Mouse (Mus musculus) embryonic facial prominence, embryonic 14.5 days (tissue): ENCODE measurements at regions not wholly inside any gene's neighbourhood (a gene's known extent, or its start where the extent isn't known, plus 50 kb on each side); places are given as distances from the start of the nearest gene placed in this dataset.

Experiments
- ATAC-seq: fragments of 200-750 bp; cut with Nextera tagmentation; 2 replicates; pipeline ENCODE4 v1.8.0; 2017; ENCODE audit warnings: low read depth, moderate number of reproducible peaks, moderate TSS enrichment
- DNase-seq: peaks from one replicate; pipeline ENCODE4 v3.0.0-alpha.2; 2015; ENCODE audit warnings: low spot score
- H3K27ac ChIP-seq: fragments of 300-500 bp; sonication (generic); replicated peaks from 2 replicates; pipeline ENCODE4 v1.5.1; 2014; ENCODE audit warnings: low read depth, mild to moderate bottlenecking, low read length, moderate library complexity
- H3K27me3 ChIP-seq: fragments of 300-500 bp; sonication (generic); replicated peaks from 2 replicates; pipeline ENCODE4 v1.6.1; 2014; ENCODE audit warnings: low read length; ENCODE audit not compliant: control insufficient read depth, insufficient read depth
- H3K36me3 ChIP-seq: fragments of 300-500 bp; sonication (generic); 2 replicates; pipeline ENCODE4 v1.6.1; 2014; ENCODE audit warnings: low read length, mixed read lengths; ENCODE audit not compliant: control insufficient read depth, insufficient read depth
- H3K4me1 ChIP-seq: fragments of 300-500 bp; sonication (generic); 2 replicates; pipeline ENCODE4 v1.6.1; 2014; ENCODE audit warnings: antibody characterized with exemption, low read length; ENCODE audit not compliant: control insufficient read depth, insufficient read depth
- H3K4me2 ChIP-seq: fragments of 300-500 bp; sonication (generic); 2 replicates; pipeline ENCODE4 v1.6.1; 2014; ENCODE audit warnings: low read depth, mild to moderate bottlenecking, low read length, moderate library complexity, mixed read lengths
- H3K4me3 ChIP-seq: fragments of 300-500 bp; sonication (generic); 2 replicates; pipeline ENCODE4 v1.5.1; 2014; ENCODE audit warnings: low read depth, mild to moderate bottlenecking, low read length
- H3K9ac ChIP-seq: fragments of 300-500 bp; sonication (generic); 2 replicates; pipeline ENCODE4 v1.6.1; 2014; ENCODE audit warnings: low read depth, mild to moderate bottlenecking, low read length, moderate library complexity, mixed read lengths
- H3K9me3 ChIP-seq: fragments of 300-500 bp; sonication (generic); 2 replicates; pipeline ENCODE4 v1.6.1; 2016; ENCODE audit warnings: low read length; ENCODE audit not compliant: control insufficient read depth
- WGBS: fragments of 180-500 bp; shearing (Covaris S2); extraction: QIAGEN DNeasy Blood & Tissue Kit; methylation state at CpG from one replicate; pipeline ENCODE4 v1.1.7; 2014; 5-methylcytosine and 5-hydroxymethylcytosine counted together

DNA sequence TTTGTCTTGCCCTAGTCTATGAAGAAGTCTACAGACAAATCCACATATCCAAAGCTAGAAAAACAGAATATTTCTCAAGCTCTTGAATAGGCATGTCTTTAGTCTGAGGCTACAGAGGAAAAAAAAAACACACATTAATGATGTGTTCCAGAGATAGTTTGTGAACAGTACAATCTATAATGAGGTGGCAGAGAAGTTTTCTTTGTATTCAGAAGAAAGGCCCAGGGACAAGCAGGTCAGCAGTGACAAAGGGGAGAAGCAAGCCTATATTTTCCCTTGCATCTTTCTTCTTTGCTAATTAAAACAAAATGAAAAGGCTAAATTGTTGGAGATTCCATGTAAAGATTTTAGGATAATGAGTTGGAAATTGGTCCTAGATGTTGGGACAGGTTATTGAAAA lies 414.7 kb downstream of the Tmem161b start:
- Histone ChIP-seq H3K36me3 (no peaks in the 10 kb centered on the region), H3K4me1 (no peaks in the 10 kb centered on the region)

DNA sequence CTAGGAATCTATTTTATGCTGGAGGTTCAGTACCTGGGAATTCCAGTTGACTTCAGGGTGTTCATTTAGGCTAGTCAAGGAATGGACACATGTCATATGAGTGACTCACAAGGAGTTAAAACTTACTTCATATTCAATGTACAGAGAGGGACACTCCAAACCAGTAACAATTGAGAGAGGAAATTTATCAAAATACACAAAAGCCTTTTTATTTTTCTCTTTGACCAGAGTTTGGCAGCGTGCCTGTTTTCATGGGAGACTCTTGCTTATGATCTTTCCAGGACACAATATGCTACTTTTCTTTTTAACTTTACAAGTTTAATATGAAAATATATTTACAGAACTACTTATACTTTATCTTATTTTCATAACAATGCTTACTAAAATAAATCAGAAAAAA lies 415.5 kb downstream of the Tmem161b start:
- Histone ChIP-seq H3K9me3 (no peaks in the 10 kb centered on the region), H3K36me3 (no peaks in the 10 kb centered on the region), H3K9ac (no peak overlapping the region), H3K4me2 (no peak overlapping the region), H3K4me3 (no peak overlapping the region), H3K27ac (no peak overlapping the region), H3K27me3 (no peaks in the 10 kb centered on the region), H3K4me1 (no peaks in the 10 kb centered on the region)
- DNase-seq, result no peak
- ATAC-seq, result no peak
- 83% methylated on average over 1 of the region's 1 CpGs for WGBS

More for the DNA sequence above, 414.7 kb downstream of the Tmem161b start:
- Histone ChIP-seq H3K9ac (no peak overlapping the region), H3K4me3 (no peak overlapping the region), H3K27ac (no peak overlapping the region), H3K9me3 (no peaks in the 10 kb centered on the region), H3K27me3 (no peaks in the 10 kb centered on the region), H3K4me2 (no peak overlapping the region)
- ATAC-seq (no peak), DNase-seq (no peak)

DNA sequence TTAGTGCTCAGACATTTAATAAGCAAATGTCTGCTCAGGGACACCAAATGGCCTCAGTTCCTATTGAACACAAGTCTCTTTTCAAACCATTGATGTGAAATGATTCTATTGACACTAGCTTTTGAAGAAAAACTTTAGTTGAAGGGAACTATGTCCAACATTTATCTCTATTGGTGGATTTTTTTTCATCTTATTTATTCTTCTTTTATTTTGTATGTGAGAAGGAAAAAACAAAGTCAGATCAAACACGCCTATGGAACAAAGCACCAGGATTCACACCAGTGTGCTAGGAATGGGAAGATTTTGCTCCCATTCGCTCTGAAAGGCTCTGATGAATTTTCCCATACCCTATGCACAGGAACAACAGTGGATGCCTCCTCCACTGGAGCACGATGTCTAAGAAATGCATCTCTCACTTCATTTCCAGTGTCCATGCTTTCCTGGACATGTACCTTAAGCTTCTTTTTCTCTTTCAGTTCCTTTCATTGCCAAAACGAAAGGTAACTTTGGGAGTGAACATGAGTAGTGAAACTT lies 416.4 kb downstream of the Tmem161b start:
- no peaks in the 10 kb centered on the region for H3K27me3 ChIP-seq
- DNase-seq (no peak), ATAC-seq (no peak)
- H3K9ac ChIP-seq, result no peak overlapping the region
- no peaks in the 10 kb centered on the region for H3K4me1 ChIP-seq
- no peaks in the 10 kb centered on the region for H3K36me3 ChIP-seq
- no peak overlapping the region for H3K4me3 ChIP-seq
- 69% methylated on average over 4 of the region's 4 CpGs for WGBS
- H3K9me3 ChIP-seq, result no peaks in the 10 kb centered on the region
- H3K4me2 ChIP-seq, result no peak overlapping the region
- H3K27ac ChIP-seq, result no peak overlapping the region

GRCm38 (mm10) chr13:84639087-84640022 lies 417.3 kb downstream of the Tmem161b start:
- 44% methylated on average over 6 of the region's 6 CpGs for WGBS
- peak; percentile 18 for DNase-seq
- H3K9me3 ChIP-seq, result no peaks in the 10 kb centered on the region
- no peak overlapping the region for H3K27ac ChIP-seq
- no peaks in the 10 kb centered on the region for H3K36me3 ChIP-seq
- H3K4me2 ChIP-seq, result no peak overlapping the region
- H3K9ac ChIP-seq, result no peak overlapping the region
- H3K27me3 ChIP-seq, result no peaks in the 10 kb centered on the region
- H3K4me1 ChIP-seq, result no peaks in the 10 kb centered on the region
- ATAC-seq, result peak; percentile 62
- H3K4me3 ChIP-seq, result no peak overlapping the region

DNA sequence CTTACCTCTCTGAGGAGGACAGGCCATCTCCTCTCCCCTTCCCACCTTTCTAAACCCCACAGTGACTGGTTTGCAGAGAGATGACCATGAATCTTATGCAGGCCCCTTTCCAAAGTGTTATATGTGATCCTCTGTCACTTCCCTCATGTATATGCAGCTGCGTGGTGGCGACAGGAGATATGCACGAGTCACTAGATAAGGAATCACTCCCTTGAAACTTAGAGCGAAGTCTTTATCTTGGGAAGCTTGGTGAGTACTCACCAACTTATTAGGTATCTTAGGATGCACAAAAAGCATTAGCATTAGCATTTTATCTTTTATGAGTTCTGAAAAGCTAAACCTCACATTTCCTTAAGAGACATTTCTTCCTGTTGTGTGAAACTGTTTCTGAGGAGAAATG lies 421.9 kb downstream of the Tmem161b start:
- ATAC-seq (no peak), DNase-seq (no peak)
- H3K9ac ChIP-seq, result no peak overlapping the region
- H3K27ac ChIP-seq, result no peak overlapping the region
- no peak overlapping the region for H3K4me2 ChIP-seq
- no peak overlapping the region for H3K4me3 ChIP-seq
- H3K36me3 ChIP-seq, result no peaks in the 10 kb centered on the region
- WGBS, result 89% methylated on average over 4 of the region's 4 CpGs
- no peaks in the 10 kb centered on the region for H3K4me1 ChIP-seq
- H3K9me3 ChIP-seq, result no peaks in the 10 kb centered on the region
- no peaks in the 10 kb centered on the region for H3K27me3 ChIP-seq

DNA sequence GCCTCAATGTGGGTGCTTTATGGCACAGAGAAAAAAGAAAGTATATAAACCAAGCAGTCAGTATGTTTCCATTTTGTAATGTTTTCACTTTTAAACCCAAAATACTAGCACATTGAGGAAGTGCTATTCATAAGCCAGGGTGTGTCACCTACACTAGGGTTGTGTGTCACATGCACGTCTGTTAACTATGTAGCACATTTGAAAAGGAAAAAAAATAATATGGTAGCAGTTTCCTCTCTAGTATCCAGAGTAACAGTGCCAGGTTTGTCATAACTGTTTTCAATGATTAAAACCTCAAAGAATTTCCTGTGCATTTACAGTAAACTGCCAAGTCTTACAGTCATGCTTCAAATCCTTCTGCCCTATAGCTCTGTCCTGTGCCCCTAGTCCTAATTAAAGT lies 424.8 kb downstream of the Tmem161b start:
- no peaks in the 10 kb centered on the region for H3K27me3 ChIP-seq
- no peak overlapping the region for H3K4me2 ChIP-seq
- H3K4me1 ChIP-seq, result no peaks in the 10 kb centered on the region
- WGBS, result 45% methylated on average over 1 of the region's 1 CpGs
- no peak overlapping the region for H3K9ac ChIP-seq
- no peak for ATAC-seq
- no peaks in the 10 kb centered on the region for H3K36me3 ChIP-seq
- H3K4me3 ChIP-seq, result no peak overlapping the region
- H3K9me3 ChIP-seq, result no peaks in the 10 kb centered on the region
- H3K27ac ChIP-seq, result no peak overlapping the region
- DNase-seq, result peak; percentile 9

DNA sequence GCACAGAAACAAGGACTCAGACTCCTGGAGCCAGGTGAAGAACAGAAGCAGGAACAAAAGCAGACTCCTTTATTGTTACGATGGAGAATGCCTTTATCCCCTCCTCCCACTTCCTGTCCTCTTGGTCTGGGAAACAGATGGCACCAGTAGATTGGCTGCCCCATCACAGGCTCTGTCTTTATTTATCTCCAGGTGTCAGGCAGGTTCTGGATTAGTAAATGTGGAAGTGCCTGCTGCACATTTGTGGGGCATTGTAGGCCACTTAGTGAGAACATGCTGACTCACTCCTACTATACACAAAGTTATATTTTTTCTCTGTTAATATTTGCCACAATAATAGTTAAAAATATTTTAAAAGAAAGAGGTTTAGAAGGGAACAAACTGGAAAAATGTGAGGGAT lies 426.0 kb downstream of the Tmem161b start:
- Histone ChIP-seq H3K27ac (no peak overlapping the region), H3K4me1 (no peaks in the 10 kb centered on the region), H3K27me3 (no peaks in the 10 kb centered on the region), H3K4me3 (no peak overlapping the region), H3K36me3 (no peaks in the 10 kb centered on the region), H3K4me2 (no peak overlapping the region), H3K9ac (no peak overlapping the region), H3K9me3 (no peaks in the 10 kb centered on the region)
- 45% methylated on average over 1 of the region's 1 CpGs for WGBS
- ATAC-seq (no peak), DNase-seq (no peak)

DNA sequence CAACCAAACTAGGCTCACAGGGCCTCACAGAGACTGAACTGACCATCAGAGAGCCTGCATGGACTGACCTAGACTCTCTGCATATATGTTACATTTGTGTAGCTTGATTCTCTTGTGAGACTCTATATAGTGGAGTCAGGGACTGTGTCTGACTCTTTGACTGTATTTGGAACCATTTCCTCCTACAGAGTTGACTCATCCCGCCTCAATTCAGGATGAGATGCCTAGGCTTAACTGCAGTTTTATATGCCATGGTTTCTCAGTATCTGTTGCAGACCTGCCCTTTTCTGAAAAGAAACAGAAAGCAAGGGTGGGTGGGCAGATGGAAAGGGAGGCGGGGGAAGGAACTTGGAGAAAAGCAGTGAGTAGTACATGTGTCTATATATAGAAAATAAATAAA lies 441.9 kb downstream of the Tmem161b start:
- no peaks in the 10 kb centered on the region for H3K9me3 ChIP-seq
- DNase-seq (no peak), ATAC-seq (no peak)
- no peak overlapping the region for H3K9ac ChIP-seq
- H3K4me2 ChIP-seq, result no peak overlapping the region
- H3K27me3 ChIP-seq, result no peaks in the 10 kb centered on the region
- H3K27ac ChIP-seq, result no peak overlapping the region
- 81% methylated on average over 2 of the region's 2 CpGs for WGBS
- H3K36me3 ChIP-seq, result no peaks in the 10 kb centered on the region
- H3K4me1 ChIP-seq, result no peaks in the 10 kb centered on the region
- no peak overlapping the region for H3K4me3 ChIP-seq

- H3K9me3 ChIP-seq, result no peaks in the 10 kb centered on the region
- no peak overlapping the region for H3K4me3 ChIP-seq
- no peak overlapping the region for H3K9ac ChIP-seq
- H3K4me2 ChIP-seq, result no peak overlapping the region
- H3K27ac ChIP-seq, result no peak overlapping the region
- no peaks in the 10 kb centered on the region for H3K27me3 ChIP-seq
- no peaks in the 10 kb centered on the region for H3K36me3 ChIP-seq
- no peak for DNase-seq
- no peaks in the 10 kb centered on the region for H3K4me1 ChIP-seq
- 69% methylated on average over 2 of the region's 2 CpGs for WGBS
- ATAC-seq, result no peak
Observed at GRCm38 (mm10) chr13:84680971-84681370, 458.9 kb downstream of the Tmem161b start.
